Mouse (Mus musculus) stomach, embryonic 16.5 days (tissue): Measurements from ENCODE around the gene Fbxo34. TPM values are rescaled to one million over a fixed set of nuclear protein-coding genes. Genes with fewer than 3 reads are reported as not detected.

ENCODE experiments used
- ATAC-seq: fragments of 200-750 bp; cut with Nextera tagmentation; 2 replicates; pipeline ENCODE4 v1.8.0; 2017; ENCODE audit warnings: moderate number of reproducible peaks, moderate TSS enrichment; ENCODE audit not compliant: insufficient read depth, low FRiP score
- H3K27ac ChIP-seq: fragments of 300-500 bp; sonication (generic); 2 replicates; pipeline ENCODE4 v1.5.1; 2014; ENCODE audit warnings: low read length
- H3K27me3 ChIP-seq: fragments of 300-500 bp; sonication (generic); 2 replicates; pipeline ENCODE4 v1.6.1; 2014; ENCODE audit warnings: low read length, control low read depth, mixed read lengths; ENCODE audit not compliant: control insufficient read depth, insufficient read depth
- H3K36me3 ChIP-seq: fragments of 300-500 bp; sonication (generic); 2 replicates; pipeline ENCODE4 v1.6.1; 2014; ENCODE audit warnings: low read length; ENCODE audit not compliant: control insufficient read depth, insufficient read depth
- H3K4me1 ChIP-seq: fragments of 300-500 bp; sonication (generic); 2 replicates; pipeline ENCODE4 v1.6.1; 2014; ENCODE audit warnings: low read length, control low read depth, mixed read lengths; ENCODE audit not compliant: control insufficient read depth, insufficient read depth
- H3K4me2 ChIP-seq: fragments of 300-500 bp; sonication (generic); 2 replicates; pipeline ENCODE4 v1.6.1; 2014; ENCODE audit warnings: low read depth, low read length, mixed read lengths
- H3K4me3 ChIP-seq: fragments of 300-500 bp; sonication (generic); replicated peaks from 2 replicates; pipeline ENCODE4 v1.5.1; 2014; ENCODE audit warnings: mild to moderate bottlenecking, low read length
- H3K9ac ChIP-seq: fragments of 300-500 bp; sonication (generic); 2 replicates; pipeline ENCODE4 v1.6.1; 2014; ENCODE audit warnings: low read length
- H3K9me3 ChIP-seq: fragments of 300-500 bp; sonication (generic); replicated peaks from 2 replicates; pipeline ENCODE4 v1.6.1; 2016; ENCODE audit warnings: low read length, control low read depth; ENCODE audit not compliant: control insufficient read depth
- WGBS: fragments of 180-500 bp; shearing (Covaris S2); extraction: QIAGEN DNeasy Blood & Tissue Kit; methylation state at CpG from one replicate; pipeline ENCODE4 v1.1.7; 2014; 5-methylcytosine and 5-hydroxymethylcytosine counted together
- polyA plus RNA-seq: library from polyadenylated mRNA; unstranded; fragments of >200 nt; fragmentation: Nextera tagmentation; extraction: Ambion mirVana; gene quantifications from 2 replicates; pipeline ENCODE4 v1.2.1, GENCODE M21; 2015

Gene Fbxo34
- polyA plus RNA-seq, 1 experiment from 2014 or later = 20.4 TPM

GRCm38 (mm10) chr14:47464426-47464825 is 14.2 kb downstream of the Fbxo34 start:
- H3K9ac ChIP-seq = no peak overlapping the region
- H3K4me3 ChIP-seq = no peak overlapping the region
- 79% methylated on average over 10 of the region's 10 CpGs for WGBS
- H3K36me3 ChIP-seq = no peaks in the 10 kb centered on the region
- no peak overlapping the region for H3K4me2 ChIP-seq
- no peaks in the 10 kb centered on the region for H3K27me3 ChIP-seq
- no peak overlapping the region for H3K27ac ChIP-seq
- H3K9me3 ChIP-seq = no peaks in the 10 kb centered on the region
- H3K4me1 ChIP-seq = no peaks in the 10 kb centered on the region
- no peak for ATAC-seq

GRCm38 (mm10) chr14:47465468-47466175 is 15.4 kb downstream of the Fbxo34 start:
- Histone ChIP-seq H3K4me2 (no peak overlapping the region), H3K27ac (no peak overlapping the region), H3K9ac (no peak overlapping the region), H3K4me3 (no peak overlapping the region), H3K36me3 (no peaks in the 10 kb centered on the region), H3K4me1 (no peaks in the 10 kb centered on the region), H3K9me3 (no peaks in the 10 kb centered on the region), H3K27me3 (no peaks in the 10 kb centered on the region)
- WGBS = 43% methylated on average over 7 of the region's 7 CpGs
- ATAC-seq = no peak

GRCm38 (mm10) chr14:47472359-47472742 is 22.1 kb downstream of the Fbxo34 start:
- peak; percentile 95 for ATAC-seq
- no peaks in the 10 kb centered on the region for H3K36me3 ChIP-seq
- peak overlapping the region; percentile 68 for H3K4me2 ChIP-seq
- H3K4me3 ChIP-seq = peak overlapping the region; percentile 97
- peak overlapping the region; percentile 97 for H3K9ac ChIP-seq
- peak overlapping the region; percentile 84 for H3K27ac ChIP-seq
- H3K4me1 ChIP-seq = peaks cover 10% of the 10 kb centered on the region
- no peaks in the 10 kb centered on the region for H3K27me3 ChIP-seq
- H3K9me3 ChIP-seq = no peaks in the 10 kb centered on the region
- WGBS = under 1% methylated on average over 36 of the region's 40 CpGs

GRCm38 (mm10) chr14:47472743-47473546 is 22.7 kb downstream of the Fbxo34 start:
- ATAC-seq = peak; percentile 79
- no peaks in the 10 kb centered on the region for H3K36me3 ChIP-seq

GRCm38 (mm10) chr14:47473891-47474290 is 23.7 kb downstream of the Fbxo34 start:
- H3K27ac ChIP-seq = peak overlapping the region; percentile 59; the same call in 1 of the 2 replicates

More at GRCm38 (mm10) chr14:47472743-47473546, 22.7 kb downstream of the Fbxo34 start:
- Histone ChIP-seq H3K9me3 (no peaks in the 10 kb centered on the region), H3K4me3 (peak overlapping the region; percentile 97), H3K27ac (peak overlapping the region; percentile 84), H3K9ac (peak overlapping the region; percentile 97), H3K27me3 (no peaks in the 10 kb centered on the region), H3K4me2 (peak overlapping the region; percentile 68), H3K4me1 (peaks cover 10% of the 10 kb centered on the region)
- WGBS = 1% methylated on average over 66 of the region's 69 CpGs

GRCm38 (mm10) chr14:47474571-47475254 is 24.5 kb downstream of the Fbxo34 start:
- Histone ChIP-seq H3K4me1 (peaks cover 10% of the 10 kb centered on the region), H3K36me3 (no peaks in the 10 kb centered on the region), H3K4me3 (no peak overlapping the region), H3K9me3 (no peaks in the 10 kb centered on the region), H3K9ac (no peak overlapping the region), H3K27me3 (no peaks in the 10 kb centered on the region), H3K4me2 (peak overlapping the region; percentile 68), H3K27ac (peak overlapping the region; percentile 59; the same call in 1 of the 2 replicates)
- ATAC-seq = no peak
- 73% methylated on average over 8 of the region's 8 CpGs for WGBS

More at GRCm38 (mm10) chr14:47473891-47474290, 23.7 kb downstream of the Fbxo34 start:
- Histone ChIP-seq H3K9ac (0 out of 2 replicates have a peak overlapping the region, but pooled peaks have one; percentile 39), H3K4me2 (peak overlapping the region; percentile 68), H3K4me1 (peaks cover 10% of the 10 kb centered on the region), H3K36me3 (no peaks in the 10 kb centered on the region), H3K9me3 (no peaks in the 10 kb centered on the region), H3K4me3 (peak overlapping the region; percentile 97), H3K27me3 (no peaks in the 10 kb centered on the region)
- 63% methylated on average over 9 of the region's 9 CpGs for WGBS
- ATAC-seq = no peak

- H3K27me3 ChIP-seq = no peaks in the 10 kb centered on the region
- H3K27ac ChIP-seq = no peak overlapping the region
- H3K9me3 ChIP-seq = no peaks in the 10 kb centered on the region
- WGBS = 81% methylated on average over 4 of the region's 4 CpGs
- H3K36me3 ChIP-seq = no peaks in the 10 kb centered on the region
- peaks cover 10% of the 10 kb centered on the region for H3K4me1 ChIP-seq
- ATAC-seq = no peak
- no peak overlapping the region for H3K4me2 ChIP-seq
- H3K4me3 ChIP-seq = no peak overlapping the region
- no peak overlapping the region for H3K9ac ChIP-seq
Measured at GRCm38 (mm10) chr14:47476266-47476665, 26.0 kb downstream of the Fbxo34 start.

GRCm38 (mm10) chr14:47477711-47478110 is 27.5 kb downstream of the Fbxo34 start:
- Histone ChIP-seq H3K4me3 (no peak overlapping the region), H3K27ac (no peak overlapping the region), H3K4me2 (no peak overlapping the region), H3K9ac (no peak overlapping the region), H3K27me3 (no peaks in the 10 kb centered on the region), H3K9me3 (no peaks in the 10 kb centered on the region), H3K36me3 (no peaks in the 10 kb centered on the region), H3K4me1 (peaks cover 10% of the 10 kb centered on the region)
- ATAC-seq = no peak
- WGBS = 77% methylated on average over 2 of the region's 2 CpGs
